Mouse (Mus musculus): ENCODE results near the gene Filip1.

The Filip1 gene

DNA sequence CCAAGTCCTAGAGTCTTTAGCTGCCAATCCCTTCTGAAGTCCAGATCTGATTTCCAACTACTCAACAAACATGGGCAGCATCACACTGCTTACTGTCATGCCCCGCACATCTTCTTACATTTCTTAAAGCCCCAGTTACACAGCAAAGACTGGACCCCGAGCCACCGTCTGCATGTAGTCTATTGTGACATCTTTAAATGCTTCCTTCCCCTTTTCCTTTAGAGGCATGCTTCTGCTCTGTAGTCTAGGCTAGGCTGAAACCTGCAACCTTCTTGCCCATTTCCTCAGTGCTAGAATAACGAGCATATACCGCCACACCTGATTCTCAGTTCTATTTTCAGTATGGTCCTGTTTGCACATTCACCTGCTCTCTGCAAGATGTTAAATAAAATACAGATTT, 196.2 kb downstream of the Filip1 start:
- DNase-seq = no peak

DNA sequence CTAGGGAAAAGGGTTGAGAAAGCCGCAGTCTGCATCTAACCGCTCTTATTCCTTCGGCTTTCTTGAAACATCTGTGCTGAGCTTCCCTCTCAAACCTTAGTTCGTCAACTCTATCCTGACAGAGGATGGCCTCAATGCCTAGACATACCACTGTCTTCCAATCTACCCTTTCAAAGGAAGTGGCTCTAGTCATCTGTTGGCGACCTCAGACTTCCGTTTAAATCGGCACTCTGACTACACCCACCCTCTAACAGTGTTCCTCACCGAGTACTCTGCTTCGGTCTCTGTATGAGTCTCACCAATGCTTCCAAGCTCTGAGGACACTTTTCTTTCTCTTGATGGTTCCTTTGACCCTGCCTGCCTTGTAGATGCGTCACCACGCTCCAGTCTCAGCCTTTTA, 196.6 kb downstream of the Filip1 start:
- DNase-seq = no peak

DNA sequence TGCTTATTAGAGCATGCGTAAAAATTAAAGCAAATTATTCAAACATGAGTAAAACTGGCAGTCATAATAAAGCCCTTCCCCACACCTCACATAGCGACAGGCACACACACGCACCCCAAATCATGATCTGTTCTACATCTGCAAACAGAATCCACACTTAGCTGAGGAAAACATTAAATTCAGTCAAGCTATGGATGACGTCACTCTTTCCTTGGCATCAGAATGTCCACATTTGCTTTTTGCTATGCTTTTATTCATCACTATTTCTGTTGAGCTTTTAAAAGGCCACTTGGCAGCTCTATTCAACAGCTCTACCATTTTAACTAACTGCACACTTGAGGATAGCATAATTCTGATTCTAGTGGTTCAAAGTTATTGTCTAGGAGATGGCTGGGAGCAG, 198.1 kb downstream of the Filip1 start:
- DNase-seq = no peak

DNA sequence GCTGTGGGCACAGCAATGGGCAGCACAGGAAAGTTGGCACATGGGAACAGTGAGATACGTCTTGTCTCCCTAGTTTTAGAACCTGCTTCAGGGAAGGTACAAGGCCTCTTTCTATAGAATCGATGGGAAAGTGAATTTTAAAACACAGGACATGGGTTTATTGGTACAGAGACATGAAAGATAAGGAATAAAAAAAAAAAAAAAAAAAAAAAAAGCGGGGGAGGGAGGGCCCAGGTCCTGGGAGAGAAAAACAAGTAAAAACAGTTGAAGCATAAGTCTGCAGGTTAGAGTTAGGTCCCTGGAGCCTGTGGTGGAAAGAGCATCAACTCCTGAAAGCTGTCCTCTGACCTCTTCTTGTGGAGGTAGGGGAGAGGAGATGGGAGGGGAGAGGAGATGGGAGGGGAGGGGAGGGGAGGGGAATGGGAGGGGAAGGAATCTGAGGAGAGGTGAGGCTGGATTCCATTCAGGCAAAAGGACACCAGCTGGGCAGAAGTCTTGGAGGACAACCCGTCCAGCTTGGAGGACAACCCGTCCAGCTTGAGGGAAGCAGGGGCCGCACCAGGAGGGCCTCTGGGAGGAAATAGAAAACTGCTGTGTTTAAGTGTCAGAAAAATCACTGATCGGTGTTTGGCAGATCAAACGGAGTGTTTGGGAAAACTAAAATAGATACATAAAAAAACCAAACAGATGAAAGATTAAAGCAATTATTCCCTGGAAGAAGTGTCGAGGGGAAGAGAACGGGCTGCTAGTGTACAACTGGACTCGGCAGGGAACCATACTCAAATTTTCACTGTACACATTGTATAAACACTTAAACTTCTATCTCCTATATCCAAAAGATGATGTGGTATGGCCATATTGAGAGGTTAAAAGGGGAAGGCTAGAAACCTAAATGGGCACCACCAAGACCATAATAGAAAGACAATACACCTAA, 201.4 kb downstream of the Filip1 start:
- DNase-seq = no peak

DNA sequence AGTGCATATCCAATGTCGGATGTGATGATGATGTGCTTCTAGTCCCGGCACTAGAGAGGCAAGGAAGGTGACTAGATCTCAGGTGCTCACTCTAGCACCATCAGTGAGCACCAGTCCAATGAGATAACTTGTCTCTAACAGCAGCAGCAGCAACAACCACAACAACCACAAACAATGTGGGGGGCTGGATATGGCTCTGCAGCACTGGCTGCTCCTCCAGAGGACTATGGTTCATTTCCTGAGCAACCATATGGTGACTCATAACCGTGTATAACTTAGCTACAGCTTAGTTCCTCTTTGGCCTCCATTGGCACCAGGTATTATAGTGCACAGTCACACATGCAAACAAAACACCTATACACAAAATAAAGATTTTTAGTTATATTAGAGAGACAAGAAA, 202.1 kb downstream of the Filip1 start:
- no peak for DNase-seq

DNA sequence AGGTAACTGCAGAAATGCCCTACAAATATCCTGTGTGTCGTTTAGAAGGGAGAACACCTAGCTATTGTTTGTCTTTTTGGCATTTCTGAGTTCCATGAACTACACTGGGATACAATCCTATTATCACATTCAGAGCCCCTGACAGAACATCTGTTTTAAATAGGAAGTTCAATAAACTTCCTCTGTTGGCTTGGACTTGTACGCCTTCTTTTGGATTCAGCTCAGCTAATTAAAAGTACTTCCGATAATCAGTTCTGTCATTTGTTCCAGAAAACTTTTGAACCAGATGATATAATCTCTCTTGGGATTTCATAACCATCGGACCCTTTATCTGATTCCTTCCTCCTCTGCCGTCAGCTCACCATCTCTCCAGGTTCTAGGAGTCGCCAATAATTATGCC, 203.2 kb downstream of the Filip1 start:
- DNase-seq = no peak

DNA sequence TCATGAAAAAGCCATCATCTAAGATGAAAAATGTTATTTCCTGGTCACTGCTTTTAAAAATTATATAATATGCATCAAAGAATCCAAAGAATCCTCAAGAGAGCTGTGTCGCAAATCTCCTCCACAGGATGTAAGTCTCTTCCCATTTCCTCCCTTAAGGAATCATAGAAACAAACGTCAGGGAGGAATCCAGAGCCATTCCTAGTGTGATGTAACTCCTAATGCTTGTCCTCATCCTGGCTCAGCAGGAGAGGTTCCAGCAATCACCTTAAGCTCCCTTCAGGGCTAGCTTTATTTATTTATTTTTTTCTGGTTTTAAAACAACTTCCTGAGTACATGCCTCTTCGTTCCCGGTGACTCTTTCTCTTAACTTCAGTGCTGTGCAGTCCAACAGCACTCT, 205.5 kb downstream of the Filip1 start:
- DNase-seq = no peak

DNA sequence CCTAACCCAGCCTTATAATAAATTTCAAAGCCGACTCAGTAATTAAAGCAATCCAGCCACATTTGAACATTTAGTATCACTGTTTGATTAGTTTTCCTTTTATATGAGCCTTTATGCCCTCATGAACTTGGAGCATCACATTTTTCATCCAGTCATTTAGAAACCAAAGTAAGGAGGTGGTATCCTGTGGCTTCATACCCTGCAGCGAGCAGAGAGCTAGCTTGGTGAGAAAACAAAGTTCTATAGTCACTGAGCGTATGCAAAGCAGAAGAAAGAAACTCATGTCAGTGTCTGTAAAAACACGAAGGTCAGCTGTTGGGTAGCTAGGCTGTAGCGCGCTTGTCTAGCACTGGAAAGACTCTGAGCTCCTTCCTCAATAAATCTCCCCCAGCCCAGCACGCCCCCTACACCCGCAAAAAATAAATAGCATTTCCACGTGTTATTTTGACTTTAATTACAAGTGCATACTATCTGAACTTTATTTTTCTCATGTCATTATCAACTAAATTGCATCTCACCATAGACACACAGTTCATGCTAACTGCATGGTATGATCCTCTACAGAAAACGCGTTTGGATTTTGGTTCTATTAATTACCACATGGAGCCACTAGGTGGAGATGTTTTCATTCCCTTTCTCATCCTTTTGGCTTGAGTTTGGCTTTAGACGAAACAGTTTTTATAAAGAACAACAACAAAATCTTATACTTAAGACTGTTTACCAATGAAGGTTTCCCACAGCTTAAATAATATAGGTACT, 206.2 kb downstream of the Filip1 start:
- DNase-seq = no peak

DNA sequence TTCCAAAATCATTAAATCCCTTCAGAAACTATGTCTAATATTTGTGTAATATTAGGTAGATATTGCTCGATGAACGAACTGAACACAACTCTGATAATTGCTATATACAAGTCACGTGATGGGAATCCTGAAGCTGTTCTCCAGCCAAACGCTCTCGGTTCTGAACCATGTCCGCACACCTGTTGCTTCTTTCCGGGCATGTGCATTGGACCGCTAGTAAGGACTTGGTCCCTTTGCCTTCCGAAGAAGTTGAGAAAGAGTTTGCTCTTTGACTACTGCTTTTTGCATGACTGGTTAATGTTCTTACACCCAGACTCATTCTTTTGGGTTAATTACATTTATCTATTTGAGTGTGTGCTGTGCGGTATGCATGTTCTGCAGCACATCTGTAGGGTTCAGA, 207.2 kb downstream of the Filip1 start:
- DNase-seq = peak; percentile 9

DNA sequence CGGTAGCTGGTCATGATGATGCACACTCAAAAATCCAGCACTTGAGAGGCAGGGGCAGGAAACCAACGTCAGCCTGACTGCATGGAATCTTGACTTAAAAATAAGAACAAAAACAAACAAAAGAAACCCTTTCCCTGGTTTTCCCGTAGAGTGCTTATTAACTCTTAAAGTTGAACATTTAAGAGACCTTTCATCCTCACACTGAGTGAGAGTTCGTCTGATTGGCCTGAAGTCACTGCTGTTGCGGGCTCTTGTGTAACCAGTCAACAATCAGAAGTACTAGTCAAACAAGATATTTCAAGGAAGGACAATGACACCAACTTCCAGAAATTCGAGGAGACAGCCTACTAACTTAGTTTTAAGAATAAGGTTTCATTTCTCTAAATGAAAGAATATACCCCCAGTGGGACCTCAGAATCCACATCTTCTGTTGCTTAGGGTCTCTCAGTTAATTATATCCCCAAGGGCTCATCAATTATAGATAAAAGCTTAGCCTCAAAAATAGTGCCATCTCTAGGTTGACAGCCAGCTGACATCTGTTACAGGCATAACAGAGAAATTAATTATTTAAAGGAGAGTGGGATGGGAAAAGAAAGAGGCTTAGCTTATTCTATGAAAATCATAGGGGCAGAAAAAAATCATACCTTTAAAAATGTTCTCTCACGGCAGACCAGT, 216.1 kb downstream of the Filip1 start:
- peak; percentile 59 for DNase-seq

DNA sequence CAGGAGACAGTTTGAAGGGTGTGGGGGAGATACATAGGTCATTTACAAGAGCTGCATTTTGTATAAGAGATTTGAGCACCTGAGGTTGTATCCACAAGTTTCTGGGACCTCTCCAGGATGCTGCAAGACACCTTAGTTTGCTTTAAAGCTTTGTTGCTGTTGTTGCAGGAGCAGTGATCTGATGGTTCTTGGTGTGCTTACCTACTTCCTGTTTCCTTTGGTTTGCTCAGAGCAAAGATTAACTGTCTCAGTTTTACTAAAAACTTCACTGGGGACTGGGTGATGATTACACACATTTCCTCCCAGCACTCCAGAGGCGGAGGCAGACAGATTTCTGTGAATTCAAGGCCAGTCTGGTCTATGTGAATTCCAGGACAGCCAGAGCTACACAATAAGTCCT, 217.6 kb downstream of the Filip1 start:
- peak; percentile 12 for DNase-seq

DNA sequence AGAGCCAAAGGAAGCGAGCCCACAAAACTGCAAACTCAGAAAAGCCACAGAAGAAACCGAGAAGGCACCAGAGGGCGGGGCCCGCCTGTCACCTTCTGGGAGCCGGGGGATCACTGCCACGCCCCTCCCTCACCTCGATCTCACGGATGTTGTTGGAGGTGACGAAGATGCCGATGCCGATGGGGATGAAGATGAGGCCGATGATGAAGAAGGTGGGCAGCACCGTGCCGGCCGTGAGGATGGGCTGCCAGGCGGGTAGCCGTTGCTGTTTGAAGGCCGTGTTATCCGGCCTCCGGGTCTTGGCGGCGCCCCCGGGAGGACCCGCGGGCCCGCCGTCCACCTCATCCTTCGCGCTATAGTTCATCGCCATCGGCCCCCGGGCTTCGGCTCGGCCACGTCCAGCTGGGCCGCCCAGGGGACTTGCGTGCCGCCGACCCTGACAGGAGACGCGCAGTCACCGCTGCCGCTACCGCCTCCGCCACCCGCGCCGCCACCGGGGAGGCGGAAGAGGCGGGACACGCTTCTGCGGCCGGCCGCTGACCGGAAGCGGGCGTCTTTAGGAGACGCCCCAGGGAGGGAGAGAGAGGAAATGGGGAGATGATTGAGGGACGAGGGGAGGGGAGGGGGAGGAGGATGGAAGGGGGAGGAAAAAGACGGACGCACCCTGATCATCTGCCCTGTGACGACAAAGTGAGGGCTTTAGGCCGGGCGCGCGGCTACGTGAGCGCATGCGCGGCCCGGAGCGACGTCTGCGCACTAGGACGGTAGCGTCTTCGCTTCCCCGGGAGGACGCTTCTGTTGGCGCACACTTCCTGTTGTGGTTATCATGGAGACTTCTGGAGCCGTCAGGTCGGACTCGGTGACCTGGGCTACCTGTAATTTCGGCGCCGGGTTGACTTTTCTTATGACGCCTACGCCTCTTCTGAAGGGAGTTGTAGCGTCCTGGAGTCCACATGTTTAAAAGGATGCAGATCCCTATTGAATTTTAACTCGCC, 219.5 kb downstream of the Filip1 start, which contains the start of gene Tmem30a:
Gene Tmem30a (minus strand): TSS at position 667 of the 995 bp plus-strand sequence.
- DNase-seq = peak; percentile 96

DNA sequence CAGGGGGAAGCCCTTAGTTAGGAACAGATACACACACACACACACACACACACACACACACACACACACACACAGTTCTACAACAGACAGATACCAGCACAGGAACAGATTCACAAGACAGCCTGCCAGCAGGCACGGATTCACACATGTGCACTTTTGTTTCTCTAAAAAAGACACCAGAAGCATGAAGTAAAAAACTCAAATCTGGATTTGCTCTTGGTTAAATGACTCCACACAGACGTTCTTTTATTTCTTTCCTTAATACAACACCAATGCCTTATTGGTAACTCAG, 226.9 kb downstream of the Filip1 start:
- DNase-seq = no peak

DNA sequence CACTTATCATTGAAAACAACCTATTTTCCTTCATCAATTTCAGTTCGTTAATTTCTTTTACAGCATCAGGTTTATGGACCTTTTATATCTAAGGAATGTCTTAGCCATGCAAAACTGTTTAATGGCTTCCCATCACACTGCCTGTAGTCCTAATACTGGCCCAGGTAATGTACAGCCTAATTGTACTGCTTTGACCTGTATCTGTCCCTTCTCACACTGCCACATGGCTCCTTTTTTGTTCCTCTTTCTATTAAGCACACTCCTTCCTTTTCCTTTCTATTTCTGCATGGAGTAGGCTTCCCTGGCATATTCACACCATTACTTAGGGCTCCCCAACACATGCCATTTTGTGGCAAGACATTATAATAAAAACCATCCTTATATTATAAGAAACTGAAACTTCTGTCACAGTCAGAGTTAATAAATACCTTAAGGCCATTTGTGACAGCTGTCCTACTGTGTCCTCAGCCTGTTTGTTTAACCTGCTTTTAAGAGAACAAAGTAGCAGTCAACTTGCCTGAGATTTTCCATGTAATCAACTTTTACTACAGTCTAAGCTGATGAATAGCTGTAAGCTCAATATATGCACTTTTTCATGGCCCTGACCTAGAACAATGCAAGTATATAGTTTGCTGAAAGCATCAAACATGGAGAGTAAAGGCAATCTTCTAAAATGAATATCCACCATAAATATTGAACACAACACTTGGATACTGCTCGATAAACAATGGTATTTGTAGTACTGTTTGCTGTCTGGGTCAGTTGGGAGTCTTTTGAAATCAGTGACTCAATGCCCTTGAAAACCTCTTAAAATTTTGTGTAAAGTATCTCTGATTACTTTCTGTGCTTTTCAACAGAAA, 227.5 kb downstream of the Filip1 start:
- no peak for DNase-seq

DNA sequence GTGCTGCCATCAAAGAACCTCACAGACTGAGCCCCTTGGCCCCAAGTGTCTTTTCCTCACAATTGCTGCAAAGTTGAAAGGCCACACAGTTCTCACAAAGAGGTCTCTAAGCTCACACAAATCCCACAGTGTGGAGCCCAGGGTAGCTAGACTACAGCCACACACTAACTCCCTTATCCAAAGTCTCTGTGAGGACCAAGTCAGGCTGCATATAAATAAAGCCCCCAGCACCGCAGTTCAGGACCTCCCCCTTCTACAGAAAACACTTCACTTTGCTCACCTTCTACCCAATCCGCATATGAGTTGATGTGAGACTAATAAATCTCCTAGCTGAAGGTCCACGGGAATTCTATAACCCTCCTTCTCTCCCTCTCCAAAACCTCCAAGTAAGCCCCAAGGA, 228.2 kb downstream of the Filip1 start:
- DNase-seq = no peak

DNA sequence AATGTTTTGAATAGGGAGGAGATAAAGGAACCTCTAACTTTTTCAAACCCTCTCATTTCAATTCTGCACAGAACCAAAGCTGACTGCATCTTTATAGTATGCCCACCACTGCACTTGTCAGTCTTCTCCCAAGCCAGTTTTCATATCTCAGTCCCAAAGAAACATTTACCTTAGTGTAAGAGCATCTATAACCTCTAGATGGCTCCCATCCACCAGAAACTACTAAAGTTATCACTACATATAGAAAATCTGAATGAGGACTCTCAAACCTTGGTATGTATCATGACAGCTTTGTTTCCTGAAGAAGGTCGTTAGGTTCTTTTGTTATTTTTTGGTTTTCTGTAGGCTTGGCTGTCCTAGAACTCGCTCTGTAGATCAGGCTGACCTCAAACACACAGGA, 233.3 kb downstream of the Filip1 start:
- no peak for DNase-seq

DNA sequence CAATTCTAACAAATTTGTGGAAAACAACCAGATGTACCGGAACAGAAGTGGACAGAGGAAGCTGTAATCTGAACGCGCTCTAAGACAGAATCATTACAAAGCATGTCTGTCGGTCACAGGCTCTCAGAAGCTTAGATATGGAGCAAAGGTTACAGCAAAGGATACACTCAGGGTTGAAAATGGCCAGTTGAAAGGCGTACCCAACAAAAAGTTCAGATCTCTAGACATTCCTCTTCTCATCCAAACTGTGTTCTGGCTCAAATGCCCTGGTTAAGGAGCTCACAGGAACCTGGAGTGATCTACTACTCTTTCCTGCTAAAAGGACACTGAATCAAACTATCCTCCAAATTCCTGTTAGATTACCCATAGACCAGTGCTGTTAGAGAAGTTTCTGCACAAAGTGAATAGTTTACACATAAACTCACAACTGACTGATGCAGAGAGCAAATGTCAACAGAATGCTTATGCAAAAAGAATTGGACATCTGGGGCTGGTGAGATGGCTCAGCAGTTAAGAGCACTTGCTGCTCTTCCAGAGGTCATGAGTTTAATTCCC, 245.6 kb downstream of the Filip1 start:
- DNase-seq = peak; percentile 29

DNA sequence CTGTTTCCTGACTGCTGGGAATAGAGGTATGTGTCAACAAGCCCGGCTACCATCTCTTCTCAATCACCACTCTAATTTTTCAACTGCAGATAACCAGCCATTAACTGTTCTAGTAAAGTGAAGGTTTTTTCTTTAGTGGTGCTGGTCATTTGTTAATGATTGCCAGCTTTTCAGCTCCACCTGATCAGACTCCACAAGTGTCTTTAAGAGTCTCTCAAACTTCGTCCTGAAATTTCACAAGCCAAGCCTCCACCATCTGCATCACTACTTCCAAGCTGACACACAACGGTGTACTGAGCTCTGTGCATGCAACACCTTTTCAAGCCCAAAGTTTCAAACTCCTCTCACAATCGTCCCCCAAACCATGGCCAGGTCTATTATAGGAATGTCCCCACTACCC, 247.3 kb downstream of the Filip1 start:
- DNase-seq = peak; percentile 14
